Mouse (Mus musculus) bone marrow, adult 2 months (tissue): ENCODE data around the gene Gm32742.

Source experiments
- CTCF ChIP-seq: fragments of 200-500 bp; IDR thresholded peaks from 2 replicates; pipeline ENCODE4 v1.5.1; 2011; ENCODE audit warnings: low read length, control low read depth; ENCODE audit not compliant: control insufficient read depth, insufficient read depth
- POLR2A ChIP-seq: fragments of 200-500 bp; IDR thresholded peaks from 2 replicates; pipeline ENCODE4 v1.6.1; 2011; ENCODE audit warnings: low read depth, mild to moderate bottlenecking, control low read depth, low read length, borderline replicate concordance; ENCODE audit not compliant: control insufficient read depth

DNA sequence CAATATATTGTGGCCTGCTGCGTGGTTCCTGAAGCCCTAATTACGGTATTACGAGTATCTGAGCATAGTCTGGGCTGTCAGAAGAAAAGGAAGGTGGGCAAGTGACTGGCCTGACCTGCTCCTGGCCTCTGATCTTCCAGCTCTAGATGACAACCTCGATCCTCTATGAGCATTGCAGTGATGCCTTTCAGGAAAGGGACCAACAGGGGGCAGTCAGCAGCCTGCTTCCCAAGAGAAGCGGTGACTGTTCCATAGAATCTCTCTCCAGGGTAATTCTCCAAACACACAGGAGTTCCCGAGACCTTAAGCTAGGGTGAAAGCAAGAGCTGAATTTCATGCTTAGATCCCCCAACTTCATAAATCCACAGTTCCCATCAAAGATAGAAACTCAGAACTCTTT is 21.1 kb downstream of the Gm32742 start:
- no peak for TF ChIP-seq CTCF
- TF ChIP-seq POLR2A = no peak
